Mouse (Mus musculus) myocyte (in vitro differentiated cells): ENCODE results near the gene Grwd1.

Experiments used
- CEBPB ChIP-seq: IDR thresholded peaks from 2 replicates; pipeline ENCODE4 v1.6.1; 2011; ENCODE audit warnings: mild to moderate bottlenecking, moderate library complexity; ENCODE audit not compliant: poor library complexity, insufficient read depth, severe bottlenecking
- E2F4 ChIP-seq: IDR thresholded peaks from one replicate; pipeline ENCODE4 v1.6.1; 2011; ENCODE audit warnings: mild to moderate bottlenecking, control low read depth, moderate library complexity; ENCODE audit not compliant: insufficient read depth
- MAX ChIP-seq: IDR thresholded peaks from one replicate; pipeline ENCODE4 v1.6.1; 2011; ENCODE audit warnings: low read depth, mild to moderate bottlenecking, control low read depth
- MYOD1 ChIP-seq, 3 experiments: IDR thresholded peaks; one replicate each; pipeline ENCODE4 v1.6.1; 2011; ENCODE audit warnings: control low read depth in 2 of 3, low read depth in 2 of 3, mild to moderate bottlenecking in 2 of 3, moderate library complexity in 1 of 3; ENCODE audit not compliant: insufficient read length in 2 of 3, control insufficient read depth in 1 of 3
- POLR2A ChIP-seq: IDR thresholded peaks from one replicate; pipeline ENCODE4 v1.6.1; 2011; ENCODE audit warnings: low read depth, mild to moderate bottlenecking, control low read depth, moderate library complexity; ENCODE audit not compliant: insufficient read length
- SRF ChIP-seq: IDR thresholded peaks from one replicate; pipeline ENCODE4 v1.6.1; 2011; ENCODE audit warnings: low read depth; ENCODE audit not compliant: control insufficient read depth, insufficient read length
- TCF12 ChIP-seq: IDR thresholded peaks from one replicate; pipeline ENCODE4 v1.6.1; 2011; ENCODE audit warnings: mild to moderate bottlenecking, control low read depth; ENCODE audit not compliant: poor library complexity, insufficient read depth, severe bottlenecking
- TCF3 ChIP-seq: IDR thresholded peaks from one replicate; pipeline ENCODE4 v1.6.1; 2011; ENCODE audit warnings: low read depth, control low read depth; ENCODE audit not compliant: insufficient read length

- TF ChIP-seq TCF12, result no peak
- no peak for TF ChIP-seq MYOD1 (IDR thresholded peaks at IDR 0.05; ENCODE audit: control insufficient read depth in 1 of 3, insufficient read length in 2 of 3, low read depth in 2 of 3)
- no peak for TF ChIP-seq E2F4
- TF ChIP-seq POLR2A, result no peak
- no peak for TF ChIP-seq CEBPB
- no peak for TF ChIP-seq SRF
- TF ChIP-seq TCF3, result no peak
- TF ChIP-seq MAX, result no peak
These were observed 48.5 kb downstream of the Grwd1 start for GRCm38 (mm10) chr7:45782271-45782670.
